Mouse (Mus musculus) limb, embryonic 14.5 days (tissue): ENCODE measurements around the gene Tcte1. TPM values are rescaled to one million over a fixed set of nuclear protein-coding genes. Genes with fewer than 3 reads are reported as not detected.

ENCODE experiments used
- ATAC-seq: fragments of 200-750 bp; cut with Nextera tagmentation; 2 replicates; pipeline ENCODE4 v1.8.0; 2017; ENCODE audit warnings: low read depth, moderate number of reproducible peaks, moderate TSS enrichment; ENCODE audit not compliant: low FRiP score
- DNase-seq: peaks from one replicate; pipeline ENCODE4 v3.0.0-alpha.2; 2015; ENCODE audit warnings: low spot score
- H3K27ac ChIP-seq: fragments of 300-500 bp; sonication (generic); replicated peaks from 2 replicates; pipeline ENCODE4 v1.5.1; 2014; ENCODE audit warnings: low read depth, mild to moderate bottlenecking, low read length, moderate library complexity, mixed read lengths
- H3K27me3 ChIP-seq: fragments of 300-500 bp; sonication (generic); 2 replicates; pipeline ENCODE4 v1.6.1; 2014; ENCODE audit warnings: low read length, mixed read lengths; ENCODE audit not compliant: control insufficient read depth, insufficient read depth
- H3K36me3 ChIP-seq: fragments of 300-500 bp; sonication (generic); 2 replicates; pipeline ENCODE4 v1.6.1; 2014; ENCODE audit warnings: mild to moderate bottlenecking, low read length, moderate library complexity, mixed read lengths; ENCODE audit not compliant: control insufficient read depth, insufficient read depth
- H3K4me1 ChIP-seq: fragments of 300-500 bp; sonication (generic); 2 replicates; pipeline ENCODE4 v1.6.1; 2014; ENCODE audit warnings: antibody characterized with exemption, low read length, mixed read lengths; ENCODE audit not compliant: control insufficient read depth, insufficient read depth
- H3K4me2 ChIP-seq: fragments of 300-500 bp; sonication (generic); replicated peaks from 2 replicates; pipeline ENCODE4 v1.6.1; 2014; ENCODE audit warnings: low read depth, mild to moderate bottlenecking, low read length, moderate library complexity; ENCODE audit not compliant: severe bottlenecking
- H3K4me3 ChIP-seq: fragments of 300-500 bp; sonication (generic); replicated peaks from 2 replicates; pipeline ENCODE4 v1.5.1; 2014; ENCODE audit warnings: low read length
- H3K9ac ChIP-seq: fragments of 300-500 bp; sonication (generic); 2 replicates; pipeline ENCODE4 v1.6.1; 2014; ENCODE audit warnings: mild to moderate bottlenecking, low read depth, low read length, moderate library complexity; ENCODE audit not compliant: severe bottlenecking
- H3K9me3 ChIP-seq: fragments of 300-500 bp; sonication (generic); 2 replicates; pipeline ENCODE4 v1.6.1; 2016; ENCODE audit warnings: low read length; ENCODE audit not compliant: control insufficient read depth
- POLR2A ChIP-seq: fragments of 200-500 bp; IDR thresholded peaks from 2 replicates; pipeline ENCODE4 v1.8.0; 2012; ENCODE audit warnings: inconsistent platforms, mild to moderate bottlenecking, moderate library complexity, borderline replicate concordance; ENCODE audit not compliant: insufficient read depth, insufficient read length; ENCODE audit errors: extremely low read depth
- WGBS: fragments of 180-500 bp; shearing (Covaris S2); extraction: QIAGEN DNeasy Blood & Tissue Kit; methylation state at CpG from one replicate; pipeline ENCODE4 v1.1.7; 2014; 5-methylcytosine and 5-hydroxymethylcytosine counted together
- polyA plus RNA-seq, 2 experiments: library from polyadenylated mRNA; depleted of rRNA in 1 of 2; stranded (reverse) in 1 of 2; unstranded in 1 of 2; fragments of >200 nt; fragmentation: Nextera tagmentation in 1 of 2; extraction: Ambion mirVana in 1 of 2; gene quantifications; 2 replicates each; pipeline versions ENCODE4 v1.2.1 to v1.2.3; 2012 to 2014

Gene Tcte1
- polyA plus RNA-seq, 2 experiments, result 0.74 TPM; not detected in 1

DNA sequence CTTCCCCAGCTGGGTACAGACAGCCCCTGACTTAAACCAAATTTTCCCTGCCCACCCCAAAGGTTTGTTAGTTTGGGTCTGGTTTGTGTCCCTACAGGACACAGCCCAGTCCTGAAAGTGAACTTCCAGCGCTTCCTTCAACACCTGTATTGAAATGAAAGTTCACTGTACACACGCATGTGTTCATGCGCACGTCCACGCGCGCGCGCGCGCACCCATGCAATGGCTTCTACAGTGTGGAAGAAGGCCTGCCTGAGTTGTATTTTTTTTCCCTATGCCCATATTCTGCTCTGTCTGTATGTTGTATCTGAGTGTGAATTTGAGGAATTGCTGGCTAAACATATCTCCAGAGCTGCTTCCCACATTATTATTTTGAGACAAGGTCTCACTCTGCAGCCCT lies 41.9 kb downstream of the Tcte1 start:
- Histone ChIP-seq H3K9ac (peak overlapping the region; percentile 86; the same call in 1 of the 2 replicates), H3K27ac (no peak overlapping the region), H3K4me2 (peak overlapping the region; percentile 89), H3K4me3 (peak overlapping the region; percentile 86), H3K4me1 (peaks cover 14% of the 10 kb centered on the region; the same call in 1 of the 2 replicates), H3K27me3 (no peaks in the 10 kb centered on the region), H3K9me3 (no peaks in the 10 kb centered on the region), H3K36me3 (peaks cover 42% of the 10 kb centered on the region)
- WGBS, result 91% methylated on average over 11 of the region's 11 CpGs
- no peak for ATAC-seq
- no peak for DNase-seq
- TF ChIP-seq POLR2A, result no peak

DNA sequence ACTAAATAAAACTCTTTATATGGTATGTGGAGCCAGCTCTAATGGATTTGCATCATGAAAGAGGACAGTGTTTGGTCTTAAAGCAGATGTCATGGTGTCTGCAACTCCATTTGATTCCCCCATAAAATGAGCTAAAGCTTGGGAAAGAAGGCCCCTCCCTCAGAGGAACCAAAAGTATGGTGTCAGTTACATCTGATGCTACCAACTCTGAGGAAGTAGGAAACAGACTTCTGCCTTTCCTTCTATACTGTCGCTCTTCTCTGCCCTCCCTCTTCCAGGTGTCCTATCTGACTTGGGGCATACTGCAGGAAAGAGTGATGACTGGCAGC lies 42.8 kb downstream of the Tcte1 start:
- Histone ChIP-seq H3K9me3 (no peaks in the 10 kb centered on the region), H3K4me3 (no peak overlapping the region), H3K4me2 (no peak overlapping the region), H3K9ac (no peak overlapping the region), H3K36me3 (peaks cover 51% of the 10 kb centered on the region), H3K27me3 (no peaks in the 10 kb centered on the region), H3K4me1 (peaks cover 14% of the 10 kb centered on the region; the same call in 1 of the 2 replicates), H3K27ac (no peak overlapping the region)
- ATAC-seq, result no peak
- no peak for DNase-seq
- 94% methylated on average over 1 of the region's 1 CpGs for WGBS
- TF ChIP-seq POLR2A, result no peak

DNA sequence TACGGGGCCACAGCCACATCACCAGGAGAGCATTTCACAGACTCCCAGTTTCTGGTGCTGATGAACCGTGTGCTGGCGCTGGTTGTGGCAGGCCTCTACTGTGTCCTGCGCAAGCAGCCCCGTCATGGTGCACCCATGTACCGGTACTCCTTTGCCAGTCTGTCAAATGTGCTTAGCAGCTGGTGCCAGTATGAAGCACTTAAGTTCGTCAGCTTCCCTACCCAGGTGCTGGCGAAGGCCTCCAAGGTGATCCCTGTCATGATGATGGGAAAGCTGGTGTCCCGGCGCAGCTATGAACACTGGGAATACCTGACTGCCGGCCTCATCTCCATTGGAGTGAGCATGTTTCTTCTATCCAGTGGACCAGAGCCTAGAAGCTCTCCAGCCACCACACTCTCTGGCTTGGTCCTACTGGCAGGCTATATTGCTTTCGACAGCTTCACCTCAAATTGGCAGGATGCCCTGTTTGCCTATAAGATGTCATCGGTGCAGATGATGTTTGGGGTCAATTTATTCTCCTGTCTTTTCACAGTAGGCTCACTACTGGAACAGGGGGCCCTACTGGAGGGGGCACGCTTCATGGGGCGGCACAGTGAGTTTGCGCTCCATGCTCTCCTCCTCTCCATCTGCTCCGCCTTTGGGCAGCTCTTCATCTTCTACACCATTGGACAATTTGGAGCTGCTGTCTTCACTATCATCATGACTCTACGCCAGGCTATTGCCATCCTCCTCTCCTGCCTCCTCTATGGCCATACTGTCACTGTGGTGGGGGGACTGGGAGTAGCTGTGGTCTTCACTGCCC lies 43.3 kb downstream of the Tcte1 start:
- H3K4me1 ChIP-seq, result peaks cover 15% of the 10 kb centered on the region; the same call in 1 of the 2 replicates
- H3K9me3 ChIP-seq, result no peaks in the 10 kb centered on the region
- no peak overlapping the region for H3K4me2 ChIP-seq
- TF ChIP-seq POLR2A, result no peak
- no peak overlapping the region for H3K4me3 ChIP-seq
- ATAC-seq, result no peak
- no peak for DNase-seq
- H3K27ac ChIP-seq, result no peak overlapping the region
- H3K27me3 ChIP-seq, result no peaks in the 10 kb centered on the region
- 65% methylated on average over 18 of the region's 18 CpGs for WGBS
- H3K9ac ChIP-seq, result no peak overlapping the region
- H3K36me3 ChIP-seq, result peaks cover 57% of the 10 kb centered on the region

DNA sequence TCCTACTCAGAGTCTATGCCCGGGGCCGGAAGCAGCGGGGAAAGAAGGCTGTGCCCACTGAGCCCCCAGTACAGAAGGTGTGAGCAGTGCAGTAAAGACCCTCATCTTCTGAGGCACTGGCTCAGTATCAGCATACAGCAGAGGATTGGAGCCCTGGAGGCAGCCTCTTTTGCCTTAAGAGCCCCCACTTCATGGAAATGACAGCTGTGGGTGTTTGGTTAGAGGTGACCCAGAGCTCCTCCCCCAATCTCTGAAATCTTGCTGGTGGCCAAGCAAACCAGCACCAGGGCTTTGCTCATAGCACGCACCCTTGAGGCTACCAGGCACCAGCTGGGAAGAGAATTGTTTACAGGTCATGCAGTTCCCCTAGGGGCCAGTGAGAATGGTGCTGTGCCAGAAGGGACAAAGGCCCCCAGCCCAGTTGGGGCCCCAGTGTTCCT lies 43.9 kb downstream of the Tcte1 start:
- H3K4me1 ChIP-seq, result peaks cover 18% of the 10 kb centered on the region; the same call in 1 of the 2 replicates
- DNase-seq, result no peak
- H3K9ac ChIP-seq, result no peak overlapping the region
- no peak overlapping the region for H3K4me3 ChIP-seq
- WGBS, result 37% methylated on average over 4 of the region's 4 CpGs
- no peak overlapping the region for H3K27ac ChIP-seq
- no peaks in the 10 kb centered on the region for H3K27me3 ChIP-seq
- H3K9me3 ChIP-seq, result no peaks in the 10 kb centered on the region
- ATAC-seq, result no peak
- H3K36me3 ChIP-seq, result peaks cover 63% of the 10 kb centered on the region
- 0 out of 2 replicates have a peak overlapping the region, but pooled peaks have one; percentile 7 for H3K4me2 ChIP-seq
- no peak for TF ChIP-seq POLR2A

DNA sequence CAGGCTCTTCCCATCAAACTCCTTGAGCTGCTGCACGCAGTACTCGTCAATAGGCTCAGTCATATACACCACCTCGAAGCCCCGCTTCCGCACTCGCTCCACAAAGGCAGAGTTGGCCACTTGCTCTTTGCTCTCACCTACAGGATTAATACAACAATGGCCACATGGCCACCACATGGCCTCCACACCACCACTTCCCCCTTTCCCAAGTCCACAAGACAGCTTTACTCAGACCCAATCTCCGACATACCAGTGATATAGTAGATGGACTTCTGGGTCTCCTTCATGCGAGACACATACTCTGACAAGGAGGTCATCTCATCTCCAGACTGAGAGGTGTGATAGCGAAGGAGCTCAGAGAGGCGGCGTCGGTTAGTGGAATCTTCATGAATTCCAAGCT lies 45.8 kb downstream of the Tcte1 start:
- 83% methylated on average over 12 of the region's 12 CpGs for WGBS
- no peak for DNase-seq
- TF ChIP-seq POLR2A, result no peak
- H3K4me3 ChIP-seq, result no peak overlapping the region
- no peaks in the 10 kb centered on the region for H3K9me3 ChIP-seq
- H3K36me3 ChIP-seq, result peaks cover 64% of the 10 kb centered on the region
- no peak overlapping the region for H3K27ac ChIP-seq
- ATAC-seq, result no peak
- no peaks in the 10 kb centered on the region for H3K27me3 ChIP-seq
- no peak overlapping the region for H3K4me2 ChIP-seq
- peaks cover 18% of the 10 kb centered on the region; the same call in 1 of the 2 replicates for H3K4me1 ChIP-seq
- no peak overlapping the region for H3K9ac ChIP-seq
